Mouse (Mus musculus): ENCODE results near the gene Mcidas.
A peak's percentile ranks its signal among the peaks of the same experiment; 100 is the strongest.
"Not testable (repeated sequence)": the region's sequence is repeated elsewhere in the genome, so short reads cannot be mapped to it uniquely, and the experiment has no call there.

Gene Mcidas

GRCm38 (mm10) chr13:113012683-113013082, 19.0 kb downstream of the Mcidas start:
- no peak for DNase-seq (ENCODE audit: low spot score in 2 of 2)

GRCm38 (mm10) chr13:113013174-113013953, 19.7 kb downstream of the Mcidas start:
- not testable (repeated sequence) for DNase-seq (ENCODE audit: low spot score in 2 of 2)

- no peak for DNase-seq (ENCODE audit: low spot score in 2 of 2)
Observed at GRCm38 (mm10) chr13:113021521-113021920, 27.9 kb downstream of the Mcidas start.

GRCm38 (mm10) chr13:113022467-113022866, 28.8 kb downstream of the Mcidas start:
- DNase-seq (ENCODE audit: low spot score in 2 of 2): no peak

- DNase-seq (ENCODE audit: low spot score in 2 of 2): no peak
Observed at GRCm38 (mm10) chr13:113023274-113024143, 29.9 kb downstream of the Mcidas start.

GRCm38 (mm10) chr13:113031351-113031750, 37.7 kb downstream of the Mcidas start:
- DNase-seq (ENCODE audit: low spot score in 2 of 2): no peak

- DNase-seq (ENCODE audit: low spot score in 2 of 2): peak in 1 of 2 experiments; percentile 27
Observed at GRCm38 (mm10) chr13:113031792-113032571, 38.3 kb downstream of the Mcidas start.

- DNase-seq (ENCODE audit: low spot score in 2 of 2): no peak
Observed at GRCm38 (mm10) chr13:113032831-113033230, 39.2 kb downstream of the Mcidas start.

- no peak for DNase-seq (ENCODE audit: low spot score in 2 of 2)
Observed at GRCm38 (mm10) chr13:113034271-113034886, 40.7 kb downstream of the Mcidas start.

- DNase-seq (ENCODE audit: low spot score in 2 of 2): no peak
Observed at GRCm38 (mm10) chr13:113034950-113035421, 41.3 kb downstream of the Mcidas start, which contains the start of gene Cdc20b. Cdc20b (plus strand) TSS chr13:113035111.

GRCm38 (mm10) chr13:113035852-113036251, 42.2 kb downstream of the Mcidas start:
- DNase-seq (ENCODE audit: low spot score in 2 of 2): peak; percentile 33 to 62

- no peak for DNase-seq (ENCODE audit: low spot score in 2 of 2)
Observed at GRCm38 (mm10) chr13:113044876-113045275, 51.2 kb downstream of the Mcidas start.

GRCm38 (mm10) chr13:113045458-113046110, 51.9 kb downstream of the Mcidas start:
- no peak for DNase-seq (ENCODE audit: low spot score in 2 of 2)

- peak in 1 of 2 experiments; percentile 27 for DNase-seq (ENCODE audit: low spot score in 2 of 2)
Observed at GRCm38 (mm10) chr13:113046211-113046883, 52.7 kb downstream of the Mcidas start, which contains the start of gene Gpx8. Gpx8 (minus strand) TSS chr13:113046410.

- DNase-seq (ENCODE audit: low spot score in 2 of 2): no peak
Observed at GRCm38 (mm10) chr13:113047018-113047417, 53.4 kb downstream of the Mcidas start.

- DNase-seq (ENCODE audit: low spot score in 2 of 2): no peak
Observed at GRCm38 (mm10) chr13:113047647-113048046, 54.0 kb downstream of the Mcidas start.

Measured in right cerebral cortex, postnatal 36 days (tissue).